Mouse (Mus musculus) myocyte (in vitro differentiated cells): ENCODE measurements around the gene Tead3. TPM values are rescaled to one million over a fixed set of nuclear protein-coding genes. Genes with fewer than 3 reads are reported as not detected.

Experiments
- H3K27me3 ChIP-seq: one replicate; pipeline ENCODE4 v1.6.1; 2011; ENCODE audit not compliant: control insufficient read depth, insufficient read depth, insufficient read length
- H3K36me3 ChIP-seq: one replicate; pipeline ENCODE4 v1.6.1; 2011; ENCODE audit not compliant: control insufficient read depth, insufficient read depth
- H3K4me2 ChIP-seq: one replicate; pipeline ENCODE4 v1.6.1; 2011; ENCODE audit warnings: low read depth, control low read depth
- H3K4me3 ChIP-seq: one replicate; pipeline ENCODE4 v1.5.1; 2011; ENCODE audit warnings: mild to moderate bottlenecking, control low read depth, moderate library complexity
- H3K79me2 ChIP-seq: one replicate; pipeline ENCODE4 v1.6.1; 2011; ENCODE audit not compliant: control insufficient read depth, insufficient read depth
- H3ac ChIP-seq: one replicate; pipeline ENCODE4 v1.6.1; 2011; ENCODE audit not compliant: control insufficient read depth, insufficient read length
- CEBPB ChIP-seq: IDR thresholded peaks from 2 replicates; pipeline ENCODE4 v1.6.1; 2011; ENCODE audit warnings: mild to moderate bottlenecking, moderate library complexity; ENCODE audit not compliant: poor library complexity, insufficient read depth, severe bottlenecking
- POLR2A ChIP-seq: IDR thresholded peaks from one replicate; pipeline ENCODE4 v1.6.1; 2011; ENCODE audit warnings: low read depth, mild to moderate bottlenecking, control low read depth, moderate library complexity; ENCODE audit not compliant: insufficient read length
- POLR2AphosphoS2 ChIP-seq: IDR thresholded peaks from one replicate; pipeline ENCODE4 v1.6.1; 2011; ENCODE audit warnings: low read depth, control low read depth; ENCODE audit not compliant: insufficient read length
- REST ChIP-seq: IDR thresholded peaks from one replicate; pipeline ENCODE4 v1.6.1; 2011; ENCODE audit warnings: mild to moderate bottlenecking, control low read depth, moderate library complexity; ENCODE audit not compliant: insufficient read depth, insufficient read length
- SRF ChIP-seq: IDR thresholded peaks from one replicate; pipeline ENCODE4 v1.6.1; 2011; ENCODE audit warnings: low read depth; ENCODE audit not compliant: control insufficient read depth, insufficient read length
- TCF12 ChIP-seq: IDR thresholded peaks from one replicate; pipeline ENCODE4 v1.6.1; 2011; ENCODE audit warnings: mild to moderate bottlenecking, control low read depth; ENCODE audit not compliant: poor library complexity, insufficient read depth, severe bottlenecking
- polyA plus RNA-seq: library from polyadenylated mRNA; unstranded; fragments of >200 nt; fragmentation: generic; extraction: Trizol; gene quantifications from one replicate; pipeline ENCODE4 v1.2.1, GENCODE M21; 2012; ENCODE audit warnings: missing spikeins

Tead3 gene
- polyA plus RNA-seq, 1 experiment: 20.1 TPM

GRCm38 (mm10) chr17:28281866-28282441 is 68.7 kb downstream of the Tead3 start:
- no peak overlapping the region for H3K4me3 ChIP-seq
- H3K4me2 ChIP-seq: no peak overlapping the region
- H3K36me3 ChIP-seq: no peaks in the 10 kb centered on the region
- H3K27me3 ChIP-seq: no peaks in the 10 kb centered on the region
- peaks cover 6% of the 10 kb centered on the region for H3K79me2 ChIP-seq
- TF ChIP-seq TCF12: no peak
- TF ChIP-seq SRF: no peak
- TF ChIP-seq REST: no peak
- TF ChIP-seq CEBPB: no peak
- no peak for TF ChIP-seq POLR2AphosphoS2
- no peak for TF ChIP-seq POLR2A
- no peak overlapping the region for H3ac ChIP-seq

Other genes with a start within 250 kb of the Tead3 start
- gene Scube3, start 208.7 kb downstream of the Tead3 start, polyA plus RNA-seq: 0.02 TPM
- gene Zfp523, start 173.7 kb downstream of the Tead3 start, polyA plus RNA-seq: 32.8 TPM
- gene Def6, start 143.0 kb downstream of the Tead3 start, polyA plus RNA-seq: 3.4 TPM
- gene Ppard, start 118.1 kb downstream of the Tead3 start, polyA plus RNA-seq: 32.6 TPM
- 28.5 TPM for gene Fance, start 37.3 kb downstream of the Tead3 start, polyA plus RNA-seq
- gene Rpl10a, start 22.3 kb downstream of the Tead3 start, polyA plus RNA-seq: 2,984 TPM
- not detected for gene Tulp1, start 14.4 kb upstream of the Tead3 start, polyA plus RNA-seq
- gene Fkbp5, start 166.7 kb upstream of the Tead3 start, polyA plus RNA-seq: 11.6 TPM
- gene Armc12, start 180.0 kb upstream of the Tead3 start, polyA plus RNA-seq: not detected
- gene Clpsl2, start 198.6 kb upstream of the Tead3 start, polyA plus RNA-seq: not detected
- not detected for gene Clps, start 209.9 kb upstream of the Tead3 start, polyA plus RNA-seq
- gene Lhfpl5, start 224.8 kb upstream of the Tead3 start, polyA plus RNA-seq: 0.04 TPM